Mouse (Mus musculus): ENCODE measurements around the gene Ppp1r3c. TPM values are rescaled to one million over a fixed set of nuclear protein-coding genes. Genes with fewer than 3 reads are reported as not detected.

The Ppp1r3c gene
- total and polyA plus RNA-seq, 2 experiments from 2014 or later, result 8.4 to 26.7 TPM

GRCm38 (mm10) chr19:36693530-36693929 lies 42.9 kb downstream of the Ppp1r3c start:
- Histone ChIP-seq H3K4me1 (ENCODE audit: insufficient read depth, low read length) (0 out of 2 replicates have a peak, but pooled peaks cover 7% of the 10 kb centered on the region), H3K9ac (replicated peaks; ENCODE audit: low read length, poor library complexity, severe bottlenecking) (no peak overlapping the region), H3K27me3 (ENCODE audit: insufficient read depth, low read length) (no peaks in the 10 kb centered on the region), H3K27ac (ENCODE audit: low read depth, low read length) (no peak overlapping the region), H3K4me2 (ENCODE audit: low read depth, low read length, poor library complexity, severe bottlenecking) (no peak overlapping the region), H3K36me3 (ENCODE audit: insufficient read depth, low read length) (no peaks in the 10 kb centered on the region), H3K9me3 (ENCODE audit: low read length) (no peaks in the 10 kb centered on the region), H3K4me3 (ENCODE audit: low read depth, low read length) (no peak overlapping the region)
- ATAC-seq (ENCODE audit: low FRiP score), result no peak
- WGBS, result 83% methylated on average over 2 of the region's 2 CpGs
- TF ChIP-seq CTCF (IDR thresholded peaks at IDR 0.05), result no peak
- DNase-seq (ENCODE audit: low spot score), result no peak

DNA sequence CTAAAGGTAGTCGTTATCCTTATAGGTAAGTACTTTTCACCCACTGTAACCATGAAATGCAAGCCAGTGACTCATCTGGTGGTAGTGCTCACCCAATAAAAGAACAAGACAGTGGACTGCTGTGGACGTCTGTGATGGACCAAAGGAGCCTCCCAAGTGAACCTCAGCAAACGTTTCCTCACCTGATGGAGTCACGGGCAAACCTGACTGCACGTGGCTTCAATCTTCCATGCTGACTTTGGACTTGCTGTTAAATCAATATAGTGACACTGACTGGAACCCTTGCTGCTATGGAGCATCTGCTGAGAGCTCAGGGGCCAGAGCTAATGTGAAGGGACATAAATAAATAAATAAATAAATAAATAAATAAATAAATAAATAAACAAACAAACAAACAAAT lies 44.5 kb downstream of the Ppp1r3c start:
- H3K4me3 ChIP-seq (ENCODE audit: low read depth, low read length), result no peak overlapping the region
- no peak overlapping the region for H3K9ac ChIP-seq (replicated peaks; ENCODE audit: low read length, poor library complexity, severe bottlenecking)
- DNase-seq (ENCODE audit: low spot score) (no peak), ATAC-seq (ENCODE audit: low FRiP score) (no peak)
- 90% methylated on average over 5 of the region's 5 CpGs for WGBS
- H3K4me1 ChIP-seq (ENCODE audit: insufficient read depth, low read length), result peaks cover 7% of the 10 kb centered on the region; the same call in 1 of the 2 replicates
- H3K4me2 ChIP-seq (ENCODE audit: low read depth, low read length, poor library complexity, severe bottlenecking), result no peak overlapping the region
- no peaks in the 10 kb centered on the region for H3K27me3 ChIP-seq (ENCODE audit: insufficient read depth, low read length)
- H3K9me3 ChIP-seq (ENCODE audit: low read length), result no peaks in the 10 kb centered on the region
- H3K27ac ChIP-seq (ENCODE audit: low read depth, low read length), result no peak overlapping the region
- TF ChIP-seq CTCF (IDR thresholded peaks at IDR 0.05), result no peak
- no peaks in the 10 kb centered on the region for H3K36me3 ChIP-seq (ENCODE audit: insufficient read depth, low read length)

- H3K9ac ChIP-seq (replicated peaks; ENCODE audit: low read length, poor library complexity, severe bottlenecking), result no peak overlapping the region
- no peaks in the 10 kb centered on the region for H3K36me3 ChIP-seq (ENCODE audit: insufficient read depth, low read length)
- H3K27ac ChIP-seq (ENCODE audit: low read depth, low read length), result no peak overlapping the region
- no peaks in the 10 kb centered on the region for H3K9me3 ChIP-seq (ENCODE audit: low read length)
- no peak for TF ChIP-seq CTCF (IDR thresholded peaks at IDR 0.05)
- no peak overlapping the region for H3K4me3 ChIP-seq (ENCODE audit: low read depth, low read length)
- WGBS, result 87% methylated on average over 2 of the region's 2 CpGs
- DNase-seq (ENCODE audit: low spot score), result no peak
- H3K27me3 ChIP-seq (ENCODE audit: insufficient read depth, low read length), result no peaks in the 10 kb centered on the region
- no peak for ATAC-seq (ENCODE audit: low FRiP score)
- H3K4me1 ChIP-seq (ENCODE audit: insufficient read depth, low read length), result peaks cover 7% of the 10 kb centered on the region; the same call in 1 of the 2 replicates
- H3K4me2 ChIP-seq (ENCODE audit: low read depth, low read length, poor library complexity, severe bottlenecking), result no peak overlapping the region
Measured at GRCm38 (mm10) chr19:36691245-36691644, 45.2 kb downstream of the Ppp1r3c start.

- H3K9ac ChIP-seq (replicated peaks; ENCODE audit: low read length, poor library complexity, severe bottlenecking), result no peak overlapping the region
- no peaks in the 10 kb centered on the region for H3K9me3 ChIP-seq (ENCODE audit: low read length)
- H3K27ac ChIP-seq (ENCODE audit: low read depth, low read length), result peak overlapping the region; percentile 43; the same call in 1 of the 2 replicates
- DNase-seq (ENCODE audit: low spot score) (no peak), ATAC-seq (ENCODE audit: low FRiP score) (peak; percentile 57; the same call in 1 of the 2 replicates)
- H3K27me3 ChIP-seq (ENCODE audit: insufficient read depth, low read length), result no peaks in the 10 kb centered on the region
- no peak for TF ChIP-seq CTCF (IDR thresholded peaks at IDR 0.05)
- no peak overlapping the region for H3K4me3 ChIP-seq (ENCODE audit: low read depth, low read length)
- WGBS, result 28% methylated on average over 5 of the region's 5 CpGs
- no peak overlapping the region for H3K4me2 ChIP-seq (ENCODE audit: low read depth, low read length, poor library complexity, severe bottlenecking)
- H3K36me3 ChIP-seq (ENCODE audit: insufficient read depth, low read length), result no peaks in the 10 kb centered on the region
- peaks cover 7% of the 10 kb centered on the region; the same call in 1 of the 2 replicates for H3K4me1 ChIP-seq (ENCODE audit: insufficient read depth, low read length)
Measured at GRCm38 (mm10) chr19:36689205-36689604, 47.2 kb downstream of the Ppp1r3c start.

- H3K4me1 ChIP-seq (ENCODE audit: insufficient read depth, low read length), result peaks cover 7% of the 10 kb centered on the region; the same call in 1 of the 2 replicates
- ATAC-seq (ENCODE audit: low FRiP score) (peak; percentile 47; the same call in 1 of the 2 replicates), DNase-seq (ENCODE audit: low spot score) (peak; percentile 76)
- peak overlapping the region; percentile 43 for H3K27ac ChIP-seq (ENCODE audit: low read depth, low read length)
- H3K4me2 ChIP-seq (ENCODE audit: low read depth, low read length, poor library complexity, severe bottlenecking), result no peak overlapping the region
- WGBS, result 61% methylated on average over 8 of the region's 8 CpGs
- TF ChIP-seq CTCF (IDR thresholded peaks at IDR 0.05), result no peak
- H3K4me3 ChIP-seq (ENCODE audit: low read depth, low read length), result no peak overlapping the region
- no peaks in the 10 kb centered on the region for H3K36me3 ChIP-seq (ENCODE audit: insufficient read depth, low read length)
- no peak overlapping the region for H3K9ac ChIP-seq (replicated peaks; ENCODE audit: low read length, poor library complexity, severe bottlenecking)
- H3K9me3 ChIP-seq (ENCODE audit: low read length), result no peaks in the 10 kb centered on the region
- H3K27me3 ChIP-seq (ENCODE audit: insufficient read depth, low read length), result no peaks in the 10 kb centered on the region
Measured at GRCm38 (mm10) chr19:36687843-36688637, 48.4 kb downstream of the Ppp1r3c start.

- Histone ChIP-seq H3K36me3 (ENCODE audit: insufficient read depth, low read length) (no peaks in the 10 kb centered on the region), H3K4me2 (ENCODE audit: low read depth, low read length, poor library complexity, severe bottlenecking) (no peak overlapping the region), H3K9ac (replicated peaks; ENCODE audit: low read length, poor library complexity, severe bottlenecking) (no peak overlapping the region), H3K4me3 (ENCODE audit: low read depth, low read length) (no peak overlapping the region), H3K9me3 (ENCODE audit: low read length) (no peaks in the 10 kb centered on the region), H3K27ac (ENCODE audit: low read depth, low read length) (no peak overlapping the region), H3K4me1 (ENCODE audit: insufficient read depth, low read length) (peaks cover 7% of the 10 kb centered on the region; the same call in 1 of the 2 replicates), H3K27me3 (ENCODE audit: insufficient read depth, low read length) (no peaks in the 10 kb centered on the region)
- TF ChIP-seq CTCF (IDR thresholded peaks at IDR 0.05), result no peak
- WGBS, result 89% methylated on average over 9 of the region's 9 CpGs
- DNase-seq (ENCODE audit: low spot score) (no peak), ATAC-seq (ENCODE audit: low FRiP score) (no peak)
Measured at GRCm38 (mm10) chr19:36687044-36687443, 49.4 kb downstream of the Ppp1r3c start.
